Mouse (Mus musculus): ENCODE measurements around the gene Ephx1.

DNA sequence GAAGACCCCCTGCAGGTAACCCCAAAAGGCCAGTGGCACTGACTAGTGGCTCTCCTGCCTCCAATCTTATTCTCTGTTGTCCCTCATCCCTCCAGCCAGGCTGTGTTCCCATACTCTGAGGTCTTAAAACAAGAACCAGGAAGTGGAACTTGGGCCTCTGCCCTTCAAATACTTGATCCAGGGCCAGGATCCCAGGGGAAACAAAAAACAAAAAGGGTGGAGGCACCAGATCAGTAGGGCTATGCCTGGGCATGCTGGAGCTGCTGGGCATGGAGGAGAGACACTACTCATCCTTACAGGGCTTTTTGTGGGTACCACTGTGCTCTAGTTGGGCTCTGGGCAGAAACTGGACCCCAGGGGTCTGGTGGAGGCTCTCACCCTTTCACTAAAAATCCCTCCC lies 5.1 kb downstream of the Ephx1 start:
- no peak for TF ChIP-seq CTCF (IDR thresholded peaks at IDR 0.05; ENCODE audit: control insufficient read depth, insufficient read depth, low read length)
- no peak for TF ChIP-seq POLR2A (IDR thresholded peaks at IDR 0.05; ENCODE audit: borderline replicate concordance, control insufficient read depth, low read depth, low read length)

Measured in bone marrow, adult 2 months (tissue).